Mouse (Mus musculus) heart, adult 2 months (tissue): ENCODE measurements at regions not wholly inside any gene's neighbourhood (a gene's known extent, or its start where the extent isn't known, plus 50 kb on each side); places are given as distances from the start of the nearest gene placed in this dataset.

ENCODE experiments used
- CTCF ChIP-seq: fragments of 200-600 bp; IDR thresholded peaks from 2 replicates; pipeline ENCODE4 v1.8.1; 2022; ENCODE audit warnings: antibody characterized with exemption, mild to moderate bottlenecking, moderate library complexity
- EP300 ChIP-seq: fragments of 200-500 bp; IDR thresholded peaks from 2 replicates; pipeline ENCODE4 v1.6.1; 2011; ENCODE audit warnings: low read depth, low read length, control low read depth; ENCODE audit not compliant: insufficient read depth

DNA sequence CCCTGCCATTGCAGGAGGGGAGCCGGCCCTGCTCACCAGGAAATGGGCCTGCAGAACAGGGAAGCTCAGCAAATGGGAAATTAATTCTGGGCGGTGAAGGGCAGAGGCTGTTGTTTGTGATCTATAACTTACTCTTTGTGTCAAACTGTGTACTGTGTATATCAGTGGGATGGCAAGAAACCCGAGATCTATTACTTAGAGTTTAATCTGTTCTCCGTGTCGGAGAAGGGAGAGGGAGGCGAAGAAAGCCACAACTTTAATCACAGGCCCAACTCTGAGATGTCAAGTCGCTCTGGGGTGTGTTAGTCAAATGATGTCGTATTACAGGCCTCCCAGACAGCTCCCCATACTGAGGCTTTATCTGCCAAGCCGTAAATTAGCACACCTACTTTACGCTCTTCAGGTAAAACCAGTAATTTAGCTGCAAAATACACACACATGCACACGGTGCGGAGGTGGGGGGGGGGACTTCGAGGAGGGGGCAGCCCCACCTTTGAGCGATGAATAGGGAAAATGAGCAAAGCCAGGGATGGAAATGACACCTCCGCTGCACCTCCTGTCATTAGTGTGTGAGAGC lies 158.0 kb downstream of the Rplp1 start:
- TF ChIP-seq CTCF (no peak), EP300 (no peak)
